Mouse (Mus musculus) brown adipose tissue, adult 24 weeks (tissue): ENCODE results near the gene Epn1. TPM values are rescaled to one million over a fixed set of nuclear protein-coding genes. Genes with fewer than 3 reads are reported as not detected.
A peak's percentile ranks its signal among the peaks of the same experiment; 100 is the strongest.

ENCODE experiments used
- H3K27ac ChIP-seq: fragments of 200-500 bp; replicated peaks from 2 replicates; pipeline ENCODE4 v1.5.1; 2012; ENCODE audit warnings: low read depth, mild to moderate bottlenecking, low read length
- H3K4me1 ChIP-seq: fragments of 200-500 bp; 2 replicates; pipeline ENCODE4 v1.6.1; 2012; ENCODE audit warnings: low read length, mixed read lengths; ENCODE audit not compliant: control insufficient read depth, insufficient read depth, insufficient read length
- H3K4me3 ChIP-seq: fragments of 200-500 bp; 2 replicates; pipeline ENCODE4 v1.5.1; 2012; ENCODE audit warnings: low read depth, mild to moderate bottlenecking, low read length, moderate library complexity; ENCODE audit not compliant: insufficient read depth
- polyA plus RNA-seq: library from polyadenylated mRNA; stranded (reverse); fragments of >200 nt; gene quantifications from 2 replicates; pipeline ENCODE4 v1.2.4, GENCODE M21; 2012; ENCODE audit not compliant: missing spikeins, insufficient read depth, insufficient read length

The Epn1 gene
- polyA plus RNA-seq, 1 experiment: 66.5 TPM

DNA sequence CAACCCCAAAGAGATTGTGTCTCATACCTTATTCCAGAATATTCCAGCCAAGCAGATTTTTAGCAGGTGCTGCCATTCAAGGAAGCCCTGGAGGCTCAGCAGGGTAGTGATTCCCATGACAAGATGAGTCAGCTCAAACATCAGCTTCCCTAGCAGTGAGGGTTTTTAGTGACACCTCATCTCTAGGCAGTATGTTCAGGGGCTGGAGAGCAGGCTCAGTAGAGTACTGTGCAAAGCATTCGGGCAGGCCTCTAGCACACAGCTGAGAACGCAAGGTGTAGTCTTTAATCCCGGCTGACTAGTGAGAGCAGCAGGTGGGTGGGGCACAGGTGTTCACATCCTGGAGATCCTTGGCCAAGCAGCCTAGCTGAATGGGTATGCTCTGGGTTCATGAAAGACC, 19.8 kb downstream of the Epn1 start:
- Histone ChIP-seq H3K27ac (no peak overlapping the region), H3K4me3 (no peak overlapping the region), H3K4me1 (no peaks in the 10 kb centered on the region)

DNA sequence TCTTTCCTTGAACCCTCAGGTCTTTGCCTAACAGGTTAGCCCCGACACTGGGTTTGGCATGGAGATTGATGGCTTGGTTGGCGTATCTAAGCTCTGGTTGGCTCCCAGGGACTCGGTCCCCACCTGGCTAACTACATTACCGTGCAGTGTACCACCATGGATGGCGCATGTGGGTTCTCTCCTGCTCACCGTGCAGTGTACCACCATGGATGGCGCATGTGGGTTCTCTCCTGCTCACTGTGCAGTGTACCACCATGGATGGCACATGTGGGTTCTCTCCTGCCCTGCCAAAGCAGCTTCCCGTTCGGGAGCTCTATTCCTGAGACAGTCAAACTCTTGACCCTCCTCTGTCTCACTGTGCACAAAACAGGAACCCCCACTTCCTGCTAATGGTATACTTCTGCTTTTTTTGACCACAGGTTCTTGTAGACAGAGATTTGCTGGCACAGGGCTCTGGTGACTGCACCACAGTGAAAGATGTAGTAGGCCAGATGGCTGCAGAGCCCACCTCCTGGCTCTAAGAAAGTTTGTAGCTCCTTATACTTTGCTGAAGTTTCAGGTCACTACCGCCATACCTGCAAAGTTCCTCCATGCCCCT, 21.1 kb downstream of the Epn1 start:
- Histone ChIP-seq H3K27ac (0 out of 2 replicates have a peak overlapping the region, but pooled peaks have one; percentile 23), H3K4me1 (no peaks in the 10 kb centered on the region), H3K4me3 (no peak overlapping the region)

DNA sequence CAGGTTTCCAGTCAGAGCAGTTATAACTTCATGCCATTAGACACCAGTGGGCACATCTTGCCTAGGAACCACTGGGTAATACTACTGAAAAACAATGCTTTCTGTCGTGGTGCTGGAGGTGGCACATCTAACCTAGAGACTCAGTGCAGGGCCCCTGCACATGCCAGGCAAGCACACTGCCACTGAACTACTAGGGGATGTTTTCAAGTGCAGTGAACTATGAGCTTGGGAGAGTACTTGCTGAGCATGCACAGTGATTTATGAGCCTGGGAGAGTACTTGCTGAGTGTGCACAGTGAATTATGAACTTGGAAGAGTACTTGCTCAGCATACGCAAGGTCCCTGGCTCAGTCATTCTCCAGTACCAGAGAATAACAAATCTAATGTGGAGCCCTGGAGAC, 22.5 kb downstream of the Epn1 start:
- Histone ChIP-seq H3K27ac (no peak overlapping the region), H3K4me1 (no peaks in the 10 kb centered on the region), H3K4me3 (no peak overlapping the region)

DNA sequence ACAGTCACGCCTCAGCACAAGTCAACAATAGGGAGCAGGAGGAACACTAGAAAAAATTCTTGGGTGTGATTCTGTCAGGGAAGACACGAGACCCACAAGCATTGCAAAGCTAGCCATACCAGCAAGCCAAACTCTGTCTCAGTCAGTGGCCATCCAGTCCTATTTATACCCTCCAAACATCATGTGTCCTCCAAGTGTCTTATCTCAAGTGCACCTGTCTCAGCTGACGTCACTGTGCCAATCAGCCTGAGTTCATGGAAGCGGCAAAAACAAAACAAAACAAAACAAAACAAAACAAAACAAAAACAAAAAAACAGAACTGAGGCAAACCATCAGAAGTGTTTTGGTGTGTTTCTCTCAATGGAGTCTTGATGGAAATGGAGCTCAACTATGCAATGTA, 28.2 kb downstream of the Epn1 start:
- Histone ChIP-seq H3K4me3 (no peak overlapping the region), H3K27ac (no peak overlapping the region), H3K4me1 (no peaks in the 10 kb centered on the region; the same call in 1 of the 2 replicates)

DNA sequence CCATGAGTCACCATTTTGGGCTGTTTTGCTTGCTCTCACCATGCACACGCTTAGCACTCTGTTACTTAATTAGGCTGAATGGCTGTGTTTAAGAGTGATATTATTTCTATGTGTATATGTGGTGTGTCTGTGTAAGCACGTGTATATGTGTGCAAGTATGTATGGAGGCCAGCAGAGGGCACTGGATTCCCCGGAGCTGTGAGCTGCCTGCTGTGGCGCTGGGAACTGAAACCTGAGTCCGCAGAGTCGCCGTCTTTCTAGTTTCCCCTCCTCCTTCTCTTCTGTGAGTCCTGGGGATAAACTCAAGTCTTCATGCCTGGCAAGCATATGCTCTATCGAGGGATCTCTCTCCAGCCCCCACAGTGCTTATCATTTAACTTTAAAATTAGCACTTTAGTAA, 29.3 kb downstream of the Epn1 start:
- H3K27ac ChIP-seq: no peak overlapping the region
- no peak overlapping the region for H3K4me3 ChIP-seq
- no peaks in the 10 kb centered on the region; the same call in 1 of the 2 replicates for H3K4me1 ChIP-seq

DNA sequence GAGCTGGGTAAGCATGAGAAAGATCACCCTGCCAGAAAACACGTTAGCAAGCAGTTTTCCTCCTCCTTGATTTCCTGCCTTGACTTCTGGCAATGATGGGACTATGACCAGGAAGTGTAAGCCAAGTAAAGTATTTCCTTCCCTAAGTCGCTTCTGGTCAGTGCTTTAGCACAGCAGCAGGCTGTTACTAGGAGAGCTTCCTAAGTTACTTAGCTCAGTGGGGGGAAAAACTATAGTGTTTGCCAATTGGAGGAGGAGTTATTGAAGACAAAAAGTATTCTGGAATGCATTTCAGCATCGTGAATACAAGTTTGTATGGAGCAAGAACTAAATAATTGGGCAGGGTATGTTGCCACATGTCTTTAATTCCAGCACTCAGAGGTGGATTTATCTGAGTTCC, 32.7 kb downstream of the Epn1 start:
- Histone ChIP-seq H3K4me1 (no peaks in the 10 kb centered on the region; the same call in 1 of the 2 replicates), H3K4me3 (no peak overlapping the region), H3K27ac (no peak overlapping the region)

DNA sequence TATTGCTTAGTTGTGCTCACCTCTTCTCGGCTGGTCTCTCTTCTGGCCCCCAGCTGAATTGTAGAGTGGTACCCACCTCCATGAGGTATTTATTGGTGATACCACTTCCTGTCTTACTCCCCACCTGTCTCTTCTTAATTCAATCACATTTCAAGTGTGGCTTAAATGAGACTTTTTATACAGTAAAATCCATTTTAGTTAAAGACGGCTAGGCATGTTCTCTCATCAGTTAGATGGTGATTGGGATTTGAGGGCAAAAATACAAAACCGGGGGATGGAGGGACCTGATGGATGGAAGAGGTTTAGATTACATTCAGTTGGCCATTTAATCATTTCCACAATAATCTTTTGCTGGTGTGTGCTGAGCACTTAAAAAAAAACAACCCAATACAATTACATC, 36.8 kb downstream of the Epn1 start, which contains the start of gene Rfpl4:
Rfpl4 (minus strand) TSS at position 101 of the 400 bp plus-strand sequence.
- H3K4me1 ChIP-seq: no peaks in the 10 kb centered on the region; the same call in 1 of the 2 replicates
- H3K4me3 ChIP-seq: no peak within 1 kb of the TSS
- no peak within 1 kb of the TSS for H3K27ac ChIP-seq

DNA sequence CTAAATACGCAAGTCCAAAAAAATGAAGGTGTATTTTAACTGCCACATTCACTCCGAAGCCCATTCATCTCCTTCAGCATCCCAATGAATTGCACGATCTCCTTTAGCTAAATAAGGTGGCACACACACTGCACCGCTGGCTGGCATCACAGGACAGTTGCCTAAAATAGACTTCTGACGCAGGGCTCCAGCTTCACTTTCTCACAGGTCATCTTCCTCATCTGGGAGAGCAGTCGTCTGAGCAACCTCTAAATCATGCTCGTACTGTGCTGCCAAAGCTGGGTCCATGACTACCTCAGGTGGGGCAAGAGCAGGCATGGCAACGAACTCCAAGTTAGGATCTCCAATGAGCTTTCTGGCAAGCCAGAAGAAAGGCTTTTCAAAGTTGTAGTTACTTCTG, 45.0 kb downstream of the Epn1 start:
- Histone ChIP-seq H3K4me3 (no peak overlapping the region), H3K4me1 (no peaks in the 10 kb centered on the region), H3K27ac (no peak overlapping the region)

DNA sequence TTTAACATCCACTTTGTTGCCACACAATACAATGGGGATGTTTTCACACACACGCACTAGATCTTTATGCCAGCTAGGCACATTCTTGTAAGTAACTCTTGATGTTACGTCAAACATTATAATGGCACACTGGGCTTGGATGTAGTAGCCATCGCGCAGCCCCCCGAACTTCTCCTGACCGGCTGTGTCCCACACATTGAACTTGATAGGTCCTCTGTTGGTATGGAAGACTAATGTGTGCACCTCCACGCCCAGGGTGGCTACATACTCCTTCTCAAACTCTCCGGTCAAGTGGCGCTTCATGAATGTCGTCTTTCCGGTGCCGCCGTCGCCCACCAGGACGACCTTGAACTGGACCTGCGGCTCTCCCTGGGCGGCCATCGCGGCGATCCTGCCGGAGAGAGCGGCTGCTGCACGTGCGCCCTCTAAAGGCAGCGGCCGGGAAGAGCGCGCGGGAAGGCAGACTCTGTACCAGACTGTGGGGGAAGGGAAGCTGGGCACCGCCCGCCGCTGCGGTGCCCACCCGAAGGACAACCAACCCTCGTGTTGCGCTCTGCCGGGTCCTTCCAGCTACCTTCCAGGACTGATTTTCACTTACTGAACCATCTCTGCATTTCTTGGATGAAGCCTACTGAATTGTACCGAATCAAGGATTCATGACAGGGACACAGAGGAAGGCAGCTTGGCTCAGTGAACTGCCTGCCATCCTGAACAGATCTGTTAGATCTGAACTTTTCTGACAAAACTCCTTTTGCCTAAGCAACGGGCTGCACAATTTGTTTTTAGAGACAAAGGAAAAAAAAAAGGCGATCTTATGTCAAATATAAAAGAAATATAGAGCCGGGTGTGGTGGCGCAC, 45.7 kb downstream of the Epn1 start, which contains the start of gene Rasl2-9:
Rasl2-9 (minus strand) TSS at position 402 of the 858 bp plus-strand sequence.
- Histone ChIP-seq H3K27ac (peak within 1 kb of the TSS; percentile 55), H3K4me1 (no peaks in the 10 kb centered on the region), H3K4me3 (peak within 1 kb of the TSS; percentile 59)

Other genes with a start within 250 kb of the Epn1 start
- 0.40 and 0.42 TPM in 2 replicates for gene Shisa7, start 235.5 kb upstream of the Epn1 start, polyA plus RNA-seq
- gene Isoc2b, start 210.0 kb upstream of the Epn1 start, polyA plus RNA-seq: 19.1 and 36.2 TPM in 2 replicates
- 55.3 and 59.3 TPM in 2 replicates for gene Isoc2a, start 203.1 kb upstream of the Epn1 start, polyA plus RNA-seq
- not detected in 2 replicates for gene Gm36210, start 173.7 kb upstream of the Epn1 start, polyA plus RNA-seq
- gene Zfp628, start 165.0 kb upstream of the Epn1 start, polyA plus RNA-seq: 3.2 and 3.4 TPM in 2 replicates
- gene Nat14, start 158.2 kb upstream of the Epn1 start, polyA plus RNA-seq: 1.8 TPM in 1 of 2 replicates, not detected in the other
- 4.9 and 5.5 TPM in 2 replicates for gene Ssc5d, start 154.4 kb upstream of the Epn1 start, polyA plus RNA-seq
- gene Sbk2, start 115.8 kb upstream of the Epn1 start, polyA plus RNA-seq: 5.4 and 8.1 TPM in 2 replicates
- 0.75 TPM in 1 of 2 replicates, not detected in the other for gene Sbk3, start 109.1 kb upstream of the Epn1 start, polyA plus RNA-seq
- gene Zfp579, start 84.1 kb upstream of the Epn1 start, polyA plus RNA-seq: 5.3 and 6.3 TPM in 2 replicates
- 12.4 and 19.4 TPM in 2 replicates for gene Zfp524, start 65.8 kb upstream of the Epn1 start, polyA plus RNA-seq
- 10.5 and 11.9 TPM in 2 replicates for gene Fiz1, start 65.5 kb upstream of the Epn1 start, polyA plus RNA-seq
- gene Gm44973, start 64.7 kb upstream of the Epn1 start, polyA plus RNA-seq: not detected in 2 replicates
- 7.5 and 10.9 TPM in 2 replicates for gene Zfp865, start 59.9 kb upstream of the Epn1 start, polyA plus RNA-seq
- gene Ccdc106, start 59.7 kb upstream of the Epn1 start, polyA plus RNA-seq: not detected in 2 replicates
- not detected in 2 replicates for gene 4632433K11Rik, start 46.1 kb upstream of the Epn1 start, polyA plus RNA-seq
- 1.2 and 1.9 TPM in 2 replicates for gene Zfp784, start 41.8 kb upstream of the Epn1 start, polyA plus RNA-seq
- gene Zfp580, start 28.7 kb upstream of the Epn1 start, polyA plus RNA-seq: 4.4 and 5.6 TPM in 2 replicates
- gene U2af2, start 18.1 kb upstream of the Epn1 start, polyA plus RNA-seq: 44.6 and 58.8 TPM in 2 replicates
- gene Rfpl4, start 36.7 kb downstream of the Epn1 start, polyA plus RNA-seq: not detected in 2 replicates
- 7.6 and 8.1 TPM in 2 replicates for gene Rasl2-9, start 45.7 kb downstream of the Epn1 start, polyA plus RNA-seq
- not detected in 2 replicates for gene Vmn1r55, start 69.4 kb downstream of the Epn1 start, polyA plus RNA-seq
- not detected in 2 replicates for gene Vmn1r56, start 116.5 kb downstream of the Epn1 start, polyA plus RNA-seq
- gene Vmn1r57, start 138.3 kb downstream of the Epn1 start, polyA plus RNA-seq: not detected in 2 replicates